Mouse (Mus musculus) thymus, postnatal 14 days (tissue): ENCODE results near the gene Cxcl1.

Experiments used
- DNase-seq: peaks from one replicate; pipeline ENCODE4 v3.0.0; 2021

Gene Cxcl1

GRCm38 (mm10) chr5:90888661-90889060, 2.4 kb upstream of the Cxcl1 start:
- DNase-seq, result no peak

GRCm38 (mm10) chr5:90891464-90891813, 398 bp downstream of the Cxcl1 start:
- no peak for DNase-seq

- no peak for DNase-seq
Measured at GRCm38 (mm10) chr5:90894231-90894630, 3.2 kb downstream of the Cxcl1 start.

- DNase-seq, result no peak
Measured at GRCm38 (mm10) chr5:90897429-90897828, 6.4 kb downstream of the Cxcl1 start.

- no peak for DNase-seq
Measured at GRCm38 (mm10) chr5:90899308-90899707, 8.3 kb downstream of the Cxcl1 start.

GRCm38 (mm10) chr5:90900147-90900546, 9.1 kb downstream of the Cxcl1 start:
- DNase-seq, result no peak

- DNase-seq, result no peak
Measured at GRCm38 (mm10) chr5:90900688-90901087, 9.6 kb downstream of the Cxcl1 start.

- DNase-seq, result peak; percentile 14
Measured at GRCm38 (mm10) chr5:90902380-90903260, 11.6 kb downstream of the Cxcl1 start.

- DNase-seq, result no peak
Measured at GRCm38 (mm10) chr5:90903339-90904020, 12.4 kb downstream of the Cxcl1 start, which contains the start of gene Cxcl2. Cxcl2 (plus strand) TSS chr5:90903871.

- peak; percentile 52 for DNase-seq
Measured at GRCm38 (mm10) chr5:90908983-90909382, 17.9 kb downstream of the Cxcl1 start.

- DNase-seq, result no peak
Measured at GRCm38 (mm10) chr5:90919495-90919894, 28.5 kb downstream of the Cxcl1 start.

GRCm38 (mm10) chr5:90922958-90923357, 31.9 kb downstream of the Cxcl1 start:
- no peak for DNase-seq

- no peak for DNase-seq
Measured at GRCm38 (mm10) chr5:90930546-90930945, 39.5 kb downstream of the Cxcl1 start.

GRCm38 (mm10) chr5:90930971-90931851, 40.2 kb downstream of the Cxcl1 start, which contains the start of gene Mthfd2l:
Mthfd2l (plus strand) TSS chr5:90931117.
- peak; percentile 86 for DNase-seq

- DNase-seq, result no peak
Measured at GRCm38 (mm10) chr5:90931911-90932310, 40.9 kb downstream of the Cxcl1 start.

- DNase-seq, result no peak
Measured at GRCm38 (mm10) chr5:90936706-90937105, 45.7 kb downstream of the Cxcl1 start.
